Mouse (Mus musculus) kidney, adult 2 months (tissue): ENCODE measurements around the gene Rack1. TPM values are rescaled to one million over a fixed set of nuclear protein-coding genes. Genes with fewer than 3 reads are reported as not detected.
A peak's percentile ranks its signal among the peaks of the same experiment; 100 is the strongest.

ENCODE experiments used
- DNase-seq: peaks from one replicate; pipeline ENCODE4 v3.0.0; 2021
- H3K27ac ChIP-seq: fragments of 200-500 bp; 2 replicates; pipeline ENCODE4 v1.5.1; 2012; ENCODE audit warnings: low read depth, low read length, control low read depth, inconsistent platforms; ENCODE audit not compliant: insufficient read depth
- H3K27me3 ChIP-seq: fragments of 200-500 bp; replicated peaks from 2 replicates; pipeline ENCODE4 v1.6.1; 2012; ENCODE audit warnings: mild to moderate bottlenecking, moderate library complexity, low read length, inconsistent platforms; ENCODE audit not compliant: control insufficient read depth, insufficient read depth
- H3K36me3 ChIP-seq: fragments of 200-500 bp; 2 replicates; pipeline ENCODE4 v1.6.1; 2012; ENCODE audit warnings: mild to moderate bottlenecking, moderate library complexity, low read length, inconsistent platforms; ENCODE audit not compliant: control insufficient read depth, insufficient read depth
- H3K4me1 ChIP-seq: fragments of 200-500 bp; 2 replicates; pipeline ENCODE4 v1.6.1; 2011; ENCODE audit warnings: low read length; ENCODE audit not compliant: control insufficient read depth, insufficient read depth
- H3K4me3 ChIP-seq: fragments of 200-500 bp; 2 replicates; pipeline ENCODE4 v1.5.1; 2011; ENCODE audit warnings: mild to moderate bottlenecking, low read depth, low read length, control low read depth; ENCODE audit not compliant: insufficient read depth
- CTCF ChIP-seq: fragments of 200-500 bp; conservative IDR thresholded peaks from 2 replicates; pipeline ENCODE4 v1.5.1; 2011; ENCODE audit warnings: low read depth, mild to moderate bottlenecking, control low read depth, low read length, moderate library complexity, mixed read lengths; ENCODE audit not compliant: insufficient read depth, insufficient read length
- POLR2A ChIP-seq: fragments of 200-500 bp; IDR thresholded peaks from one replicate; pipeline ENCODE4 v1.6.1; 2011; ENCODE audit warnings: low read depth, low read length, control low read depth
- WGBS: fragments of 180-500 bp; shearing (Covaris S2); methylation state at CpG from one replicate; pipeline ENCODE4 v1.1.7; 2018; 5-methylcytosine and 5-hydroxymethylcytosine counted together
- polyA plus RNA-seq: library from polyadenylated mRNA; depleted of rRNA; stranded (reverse); fragments of >200 nt; gene quantifications from 2 replicates; pipeline ENCODE4 v1.2.3, GENCODE M21; 2012

Rack1 gene
- polyA plus RNA-seq, 1 experiment, result 1,243 TPM

- H3K36me3 ChIP-seq, result no peaks in the 10 kb centered on the region
- no peak for DNase-seq
- H3K27me3 ChIP-seq, result no peaks in the 10 kb centered on the region
- H3K27ac ChIP-seq, result no peak overlapping the region
- 93% methylated on average over 2 of the region's 2 CpGs for WGBS
- H3K4me3 ChIP-seq, result no peak overlapping the region
- TF ChIP-seq POLR2A (no peak), CTCF (no peak)
- H3K4me1 ChIP-seq, result no peaks in the 10 kb centered on the region; the same call in 1 of the 2 replicates
Measured at GRCm38 (mm10) chr11:48831273-48831672, 31.1 kb downstream of the Rack1 start.

- no peak for DNase-seq
- H3K27ac ChIP-seq, result no peak overlapping the region
- WGBS, result 28% methylated on average over 9 of the region's 9 CpGs
- H3K4me1 ChIP-seq, result no peaks in the 10 kb centered on the region; the same call in 1 of the 2 replicates
- H3K4me3 ChIP-seq, result peak overlapping the region; percentile 17
- H3K27me3 ChIP-seq, result no peaks in the 10 kb centered on the region
- TF ChIP-seq POLR2A (no peak), CTCF (no peak)
- H3K36me3 ChIP-seq, result no peaks in the 10 kb centered on the region
Measured at GRCm38 (mm10) chr11:48833078-48833730, 33.1 kb downstream of the Rack1 start.

GRCm38 (mm10) chr11:48833731-48834639 lies 33.9 kb downstream of the Rack1 start:
- 2% methylated on average over 30 of the region's 30 CpGs for WGBS
- no peaks in the 10 kb centered on the region for H3K36me3 ChIP-seq
- peak overlapping the region; percentile 69 for H3K27ac ChIP-seq
- H3K27me3 ChIP-seq, result no peaks in the 10 kb centered on the region
- H3K4me3 ChIP-seq, result peak overlapping the region; percentile 66
- TF ChIP-seq POLR2A (no peak), CTCF (no peak)
- H3K4me1 ChIP-seq, result no peaks in the 10 kb centered on the region; the same call in 1 of the 2 replicates
- DNase-seq, result peak; percentile 95

GRCm38 (mm10) chr11:48835923-48836322 lies 35.8 kb downstream of the Rack1 start:
- no peak for TF ChIP-seq POLR2A
- TF ChIP-seq CTCF, result no peak
- Histone ChIP-seq H3K27ac (no peak overlapping the region), H3K4me3 (no peak overlapping the region), H3K27me3 (no peaks in the 10 kb centered on the region), H3K36me3 (no peaks in the 10 kb centered on the region), H3K4me1 (no peaks in the 10 kb centered on the region; the same call in 1 of the 2 replicates)
- DNase-seq, result no peak
- WGBS, result 79% methylated on average over 6 of the region's 6 CpGs

DNA sequence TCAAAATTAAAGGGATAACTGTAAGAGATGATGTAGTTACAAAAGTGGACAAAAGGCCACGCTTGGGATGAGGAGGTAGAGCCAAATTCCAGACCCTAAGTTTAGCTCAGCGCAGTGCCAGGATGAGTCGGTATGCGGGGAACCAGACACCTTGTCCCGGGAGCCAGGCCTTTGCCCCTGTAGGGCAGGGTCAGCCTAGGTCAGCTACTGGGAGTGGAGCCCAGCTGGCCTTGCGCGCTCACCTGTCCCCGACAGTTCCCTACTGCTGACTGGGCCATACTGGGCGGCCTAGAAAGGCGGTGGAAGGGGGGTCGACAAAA lies 36.8 kb downstream of the Rack1 start:
- H3K27me3 ChIP-seq, result no peaks in the 10 kb centered on the region
- peak overlapping the region; percentile 76 for H3K4me3 ChIP-seq
- peaks cover 5% of the 10 kb centered on the region for H3K4me1 ChIP-seq
- WGBS, result 32% methylated on average over 11 of the region's 11 CpGs
- peak overlapping the region; percentile 89 for H3K27ac ChIP-seq
- no peaks in the 10 kb centered on the region for H3K36me3 ChIP-seq
- DNase-seq, result peak; percentile 89
- TF ChIP-seq POLR2A, result no peak
- TF ChIP-seq CTCF, result no peak

GRCm38 (mm10) chr11:48837310-48838180 lies 37.4 kb downstream of the Rack1 start:
- H3K4me1 ChIP-seq, result peaks cover 11% of the 10 kb centered on the region
- WGBS, result under 1% methylated on average over 76 of the region's 77 CpGs
- no peaks in the 10 kb centered on the region for H3K27me3 ChIP-seq
- peak; percentile 13 for TF ChIP-seq POLR2A
- TF ChIP-seq CTCF, result no peak
- peak overlapping the region; percentile 76 for H3K4me3 ChIP-seq
- no peaks in the 10 kb centered on the region for H3K36me3 ChIP-seq
- H3K27ac ChIP-seq, result peak overlapping the region; percentile 89
- peak; percentile 91 for DNase-seq
